Mouse (Mus musculus) neutrophil, adult 65 days (primary cell): ENCODE measurements around the gene Ifng. TPM values are rescaled to one million over a fixed set of nuclear protein-coding genes. Genes with fewer than 3 reads are reported as not detected.

Experiments used
- total RNA-seq: library from RNA; stranded (reverse); gene quantifications from 2 replicates; pipeline ENCODE4 v1.2.4, GENCODE M21; 2023

Gene Ifng
- not detected in 2 replicates for total RNA-seq

DNA sequence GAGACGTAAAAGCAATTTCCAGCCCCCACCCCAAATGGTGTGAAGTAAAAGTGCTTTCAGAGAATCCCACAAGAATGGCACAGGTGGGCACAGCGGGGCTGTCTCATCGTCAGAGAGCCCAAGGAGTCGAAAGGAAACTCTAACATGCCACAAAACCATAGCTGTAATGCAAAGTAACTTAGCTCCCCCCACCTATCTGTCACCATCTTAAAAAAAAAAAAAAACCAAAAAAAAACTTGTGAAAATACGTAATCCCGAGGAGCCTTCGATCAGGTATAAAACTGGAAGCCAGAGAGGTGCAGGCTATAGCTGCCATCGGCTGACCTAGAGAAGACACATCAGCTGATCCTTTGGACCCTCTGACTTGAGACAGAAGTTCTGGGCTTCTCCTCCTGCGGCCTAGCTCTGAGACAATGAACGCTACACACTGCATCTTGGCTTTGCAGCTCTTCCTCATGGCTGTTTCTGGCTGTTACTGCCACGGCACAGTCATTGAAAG lies at the start of gene Ifng:
TSS of gene Ifng (plus strand) at position 305 of the 499 bp plus-strand sequence.

Other genes with a start within 250 kb of the Ifng start
- not detected in 2 replicates for gene Il22, start 236.1 kb upstream of the Ifng start, total RNA-seq
- gene Gm32717, start 200.3 kb upstream of the Ifng start, total RNA-seq: 0.50 and 0.76 TPM in 2 replicates
- 0.50 and 0.76 TPM in 2 replicates for gene Gm32802, start 182.4 kb upstream of the Ifng start, total RNA-seq
- gene Iltifb, start 146.0 kb upstream of the Ifng start, total RNA-seq: not detected in 2 replicates
- gene Gm9040, start 114.1 kb upstream of the Ifng start, total RNA-seq: not detected in 2 replicates
- gene Gm9044, start 108.6 kb upstream of the Ifng start, total RNA-seq: not detected in 2 replicates
- gene Gm9045, start 103.2 kb upstream of the Ifng start, total RNA-seq: not detected in 2 replicates
- not detected in 2 replicates for gene Gm9046, start 97.8 kb upstream of the Ifng start, total RNA-seq
- not detected in 2 replicates for gene Gm9048, start 92.4 kb upstream of the Ifng start, total RNA-seq
- not detected in 2 replicates for gene Gm9049, start 86.9 kb upstream of the Ifng start, total RNA-seq